Mouse (Mus musculus) cerebellum, adult 2 months (tissue): ENCODE results near the gene Ush1g.

ENCODE experiments used
- CTCF ChIP-seq: fragments of 200-500 bp; IDR thresholded peaks from 2 replicates; pipeline ENCODE4 v1.5.1; 2011; ENCODE audit warnings: low read depth, mild to moderate bottlenecking, control low read depth, low read length, moderate library complexity, borderline replicate concordance; ENCODE audit not compliant: insufficient read depth
- POLR2A ChIP-seq: fragments of 200-500 bp; IDR thresholded peaks from 2 replicates; pipeline ENCODE4 v1.6.1; 2011; ENCODE audit warnings: low read length, control low read depth, borderline replicate concordance; ENCODE audit not compliant: insufficient read depth

DNA sequence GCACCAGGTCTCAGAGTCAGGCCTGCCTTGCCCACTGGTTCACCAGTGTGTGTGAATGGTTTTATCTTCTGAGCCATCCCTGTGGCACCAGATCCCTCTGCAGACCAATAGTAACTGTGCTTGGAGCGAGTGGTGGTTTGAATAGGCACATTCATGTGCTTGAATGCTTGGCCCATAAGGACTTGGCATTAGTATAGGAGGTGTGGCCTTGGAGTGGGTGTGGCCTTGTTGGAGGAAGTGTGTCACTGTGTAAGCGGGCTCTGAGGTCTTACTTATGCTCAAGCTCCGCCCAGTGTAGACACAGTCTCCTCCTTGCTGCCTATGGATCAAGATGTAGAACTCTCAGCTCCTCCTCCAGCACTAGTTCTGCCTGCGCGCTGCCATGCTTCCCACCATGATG is 34.5 kb downstream of the Ush1g start:
- TF ChIP-seq POLR2A (no peak), CTCF (no peak)
